Mouse (Mus musculus): ENCODE measurements around the gene Dpp6.

Gene Dpp6

DNA sequence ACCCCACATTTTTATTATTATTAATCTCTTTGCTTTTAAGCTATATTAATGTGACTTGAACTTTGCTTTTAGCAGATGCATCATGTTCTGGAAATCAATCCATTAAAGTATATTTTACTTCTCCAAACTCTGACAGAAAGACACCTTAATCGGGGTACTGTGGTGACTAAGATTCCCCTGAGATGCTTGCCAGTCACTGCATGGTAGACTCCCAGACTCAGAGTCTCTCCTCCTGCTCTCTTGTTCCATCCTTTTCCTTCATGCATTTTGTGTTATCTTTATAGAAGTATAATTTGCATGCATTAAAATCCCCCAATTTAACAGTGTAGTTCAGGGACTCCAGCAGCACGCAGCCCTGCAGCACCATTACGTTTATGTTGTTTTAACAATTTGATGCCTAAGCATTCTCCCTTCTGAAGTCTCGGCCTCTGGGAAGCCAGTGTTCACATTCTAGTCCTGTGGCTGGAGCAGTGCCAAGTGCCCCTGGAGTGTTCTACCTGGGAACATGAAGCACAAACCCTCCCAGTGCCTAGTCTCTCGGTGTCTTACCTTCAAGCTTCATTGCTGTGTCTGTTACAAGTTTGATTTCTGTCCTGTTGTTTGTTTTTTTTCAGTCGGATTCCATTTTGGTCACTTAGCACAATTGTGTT is 153.1 kb downstream of the Dpp6 start:
- no peak for DNase-seq (ENCODE audit: low spot score)

DNA sequence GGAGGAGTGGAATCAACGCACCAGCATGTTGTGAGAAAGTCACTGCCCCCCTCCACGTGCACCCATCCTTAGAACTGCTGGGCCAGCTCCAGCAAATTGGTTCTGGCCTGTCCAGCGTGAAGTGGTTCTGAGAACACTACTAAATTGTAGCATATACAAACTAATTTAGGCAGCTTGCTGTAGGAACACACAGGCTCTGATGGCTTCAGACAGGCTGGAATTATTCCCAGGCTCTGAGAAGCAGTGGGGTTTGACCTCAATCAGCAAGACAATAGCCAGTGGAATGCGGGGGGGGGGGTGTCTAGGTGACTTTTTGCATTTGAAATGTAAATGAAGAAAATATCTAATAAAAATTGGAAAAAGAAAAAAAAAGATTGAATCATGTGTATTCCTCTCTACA is 156.2 kb downstream of the Dpp6 start:
- DNase-seq (ENCODE audit: low spot score) = no peak

DNA sequence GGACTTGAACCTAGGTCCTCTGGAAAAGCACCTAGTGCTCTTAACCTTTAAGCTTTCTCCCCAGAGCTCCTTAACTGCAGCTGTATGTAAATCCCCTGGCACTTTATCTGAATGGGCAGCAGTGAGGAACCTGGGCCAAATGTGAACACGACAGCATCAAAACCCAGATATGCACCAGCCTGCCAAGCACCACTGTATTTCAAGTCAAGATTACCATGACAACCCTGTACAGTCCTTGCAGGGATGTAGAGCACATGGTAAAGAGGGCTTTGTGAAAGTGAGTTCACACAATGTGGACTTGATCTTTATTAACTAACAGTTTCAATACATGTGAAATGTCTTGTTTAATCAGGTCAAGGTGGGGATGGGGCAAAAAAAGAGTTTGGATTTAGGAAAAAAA is 162.3 kb downstream of the Dpp6 start:
- no peak for DNase-seq (ENCODE audit: low spot score)

DNA sequence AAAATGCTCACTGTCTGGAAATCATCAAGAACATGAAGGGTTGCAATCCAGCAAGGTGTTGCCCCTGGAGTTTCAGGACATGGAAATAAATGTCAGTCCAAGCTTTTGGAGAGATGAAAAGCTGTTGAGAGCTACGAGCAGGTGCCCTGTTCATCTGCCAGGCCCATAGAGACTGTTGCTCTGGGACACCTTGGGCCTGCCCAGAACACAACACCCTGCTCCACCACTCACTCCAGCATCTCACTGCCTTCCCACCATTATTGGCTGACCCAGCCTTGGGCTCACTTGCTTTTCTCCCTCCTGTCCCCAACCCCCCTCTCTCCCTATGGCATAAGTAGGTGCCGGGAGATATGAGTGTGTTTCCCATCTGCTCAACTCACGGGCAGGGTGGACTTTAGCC is 162.8 kb downstream of the Dpp6 start:
- no peak for DNase-seq (ENCODE audit: low spot score)

DNA sequence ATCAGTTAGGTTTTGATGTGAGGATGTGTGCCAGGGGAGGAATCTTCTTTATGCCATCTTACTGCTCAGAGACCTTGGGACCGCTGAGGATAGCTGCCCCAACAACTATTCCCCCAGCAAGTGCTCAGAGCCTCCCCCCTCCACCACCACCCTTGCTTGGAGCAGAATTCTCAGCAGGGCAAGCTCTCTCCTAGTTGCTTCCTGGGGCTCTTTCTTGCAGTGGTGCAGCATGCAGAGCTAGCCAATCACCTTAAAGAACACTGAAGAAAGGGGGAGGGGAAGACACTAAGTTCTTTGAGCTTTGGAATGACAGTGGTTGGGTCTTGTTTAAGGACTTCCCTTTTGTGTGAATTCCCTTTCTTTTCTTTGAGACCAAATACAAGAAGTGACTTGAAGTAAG is 168.1 kb downstream of the Dpp6 start:
- no peak for DNase-seq (ENCODE audit: low spot score)

DNA sequence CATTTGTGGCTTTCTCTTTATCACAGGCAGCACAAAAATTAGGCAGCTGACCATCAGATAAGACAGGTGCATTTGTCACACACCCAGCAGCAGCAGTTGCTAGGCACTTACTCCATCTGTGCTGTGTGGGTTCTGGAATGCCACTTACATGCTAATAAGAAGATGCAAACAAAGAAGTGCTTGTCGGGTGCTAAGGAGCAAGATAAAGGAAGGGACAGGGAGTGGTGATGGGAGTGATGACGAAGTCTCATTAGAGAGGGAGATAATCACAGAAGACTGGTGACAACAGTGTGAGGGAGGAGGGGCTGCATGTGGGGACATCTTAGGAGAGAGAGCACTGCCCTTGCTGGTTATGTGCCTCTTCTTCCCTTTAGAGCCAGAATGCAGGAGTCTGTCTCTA is 174.6 kb downstream of the Dpp6 start:
- DNase-seq (ENCODE audit: low spot score) = no peak

DNA sequence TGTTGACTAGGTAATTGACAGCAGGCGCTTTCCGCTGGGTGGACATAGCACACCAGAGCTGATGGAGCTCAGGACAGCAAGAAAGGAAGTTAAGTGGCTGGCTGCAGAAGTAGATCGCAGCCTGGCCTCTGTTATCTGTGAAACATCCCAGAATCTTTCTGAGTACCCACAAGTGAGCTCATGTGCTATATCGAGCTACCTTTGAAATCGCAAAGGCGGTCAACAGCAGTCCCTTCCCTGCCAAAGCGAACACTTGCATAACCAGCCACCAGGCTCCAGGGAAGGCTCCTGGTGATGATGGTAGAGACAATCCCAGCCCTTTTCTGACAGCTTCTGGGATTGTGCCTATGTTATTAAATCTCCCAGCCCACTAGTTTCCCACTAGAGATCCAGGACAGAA is 186.5 kb downstream of the Dpp6 start:
- DNase-seq (ENCODE audit: low spot score) = no peak

DNA sequence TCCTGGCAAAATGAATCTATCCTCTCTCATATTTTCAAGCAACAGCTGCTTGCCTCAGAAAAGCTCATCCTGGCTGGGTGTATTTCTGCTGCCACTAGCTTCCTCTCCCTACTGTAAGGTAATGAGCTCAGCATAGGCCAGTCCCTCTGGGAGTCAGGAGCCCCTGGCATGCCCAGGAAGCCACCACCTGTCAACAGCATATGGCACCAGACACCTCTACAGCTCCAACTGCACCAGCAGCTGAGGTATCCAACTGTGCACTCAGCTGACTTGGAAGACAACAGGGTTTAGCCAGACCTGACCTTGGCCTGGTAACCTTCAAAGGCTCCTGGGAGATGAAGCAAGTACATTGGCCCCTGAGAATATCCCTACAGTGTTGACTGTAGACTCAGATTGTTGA is 192.2 kb downstream of the Dpp6 start:
- no peak for DNase-seq (ENCODE audit: low spot score)

DNA sequence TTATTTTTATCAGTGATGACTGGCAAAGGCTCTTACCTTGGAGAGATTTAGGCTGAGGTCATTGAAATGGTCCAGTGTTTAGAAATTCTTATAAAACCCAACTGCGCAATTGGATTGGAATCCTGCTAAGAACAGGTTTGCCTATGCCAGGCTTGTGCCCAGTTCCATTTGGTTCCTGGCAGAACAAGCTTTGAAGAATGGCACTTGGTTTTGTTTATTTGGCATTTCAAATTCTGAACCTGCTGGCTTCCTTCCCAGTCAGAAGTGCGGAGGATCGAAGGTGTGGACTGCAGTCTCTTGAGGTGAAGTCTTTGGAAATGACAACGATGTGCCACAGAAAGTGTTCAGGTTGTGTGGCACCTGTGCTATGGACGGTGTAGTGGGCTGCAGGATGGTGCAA is 193.6 kb downstream of the Dpp6 start:
- DNase-seq (ENCODE audit: low spot score) = no peak

DNA sequence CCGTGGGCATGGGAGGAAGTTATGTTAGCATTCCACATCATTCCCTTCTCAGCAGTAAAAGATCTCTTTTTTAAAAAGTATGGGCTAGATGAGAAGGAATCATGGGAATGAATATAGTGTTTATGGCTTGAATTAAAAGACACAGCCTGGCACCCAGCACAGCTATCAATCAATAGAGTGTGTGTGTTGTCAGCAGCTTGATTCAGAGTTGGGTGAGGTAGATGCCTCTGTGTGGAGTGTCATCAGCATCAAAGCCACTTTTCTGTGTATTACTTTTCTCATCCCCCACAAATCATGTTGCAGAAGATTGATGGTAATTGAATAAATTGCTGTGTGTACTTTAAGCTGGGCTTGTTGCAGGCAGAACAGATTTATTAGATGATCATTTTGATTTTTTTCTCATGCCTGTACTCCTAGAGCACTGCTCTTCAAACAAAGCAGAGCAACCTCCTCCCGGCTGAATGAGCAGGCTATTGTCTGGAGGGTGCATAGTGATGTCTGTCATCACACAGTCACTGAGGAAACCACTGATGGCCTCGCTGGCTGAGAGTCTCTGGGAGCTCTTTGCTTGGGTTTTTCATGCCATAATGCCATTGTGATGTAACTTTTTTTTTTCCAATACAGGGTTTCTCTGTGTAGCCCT is 201.4 kb downstream of the Dpp6 start:
- DNase-seq (ENCODE audit: low spot score) = no peak

DNA sequence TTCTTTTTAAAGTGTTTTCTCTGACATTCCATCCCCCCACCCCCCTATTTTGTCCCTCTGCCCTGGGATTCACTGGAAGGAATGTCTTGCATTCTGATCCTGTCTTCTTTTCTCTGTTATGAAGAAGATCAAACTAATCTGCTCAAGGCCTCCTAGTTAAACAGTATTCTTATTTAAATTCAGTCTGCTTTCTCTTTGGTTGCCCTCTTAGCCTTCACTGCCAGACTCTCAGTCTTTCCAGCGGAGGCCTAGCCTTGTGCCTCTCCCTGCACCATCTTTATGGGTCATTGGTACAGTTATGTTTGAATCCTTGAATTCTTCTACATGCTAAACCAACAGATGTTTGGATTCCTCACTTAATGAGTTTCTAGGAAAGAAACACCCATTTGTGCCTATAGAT is 211.6 kb downstream of the Dpp6 start:
- DNase-seq (ENCODE audit: low spot score) = no peak

DNA sequence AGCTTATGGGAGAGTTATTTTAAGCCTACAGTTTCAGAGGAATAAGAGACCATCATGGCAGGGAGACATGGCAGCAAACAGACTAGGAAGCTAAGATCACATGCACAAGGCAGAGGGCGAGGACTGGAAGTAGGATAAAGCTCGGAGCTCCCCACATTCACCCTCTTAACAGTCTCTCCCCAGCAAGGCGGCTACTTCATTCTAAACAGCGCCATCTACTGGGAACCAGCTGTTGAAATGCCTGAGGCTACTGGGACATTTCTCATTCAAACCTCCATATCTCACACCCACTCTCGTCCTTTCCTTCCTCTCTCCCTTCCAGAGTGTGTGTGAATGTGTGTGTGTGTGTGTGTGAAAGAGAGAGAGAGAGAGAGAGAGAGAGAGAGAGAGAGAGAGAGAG is 212.8 kb downstream of the Dpp6 start:
- no peak for DNase-seq (ENCODE audit: low spot score)

DNA sequence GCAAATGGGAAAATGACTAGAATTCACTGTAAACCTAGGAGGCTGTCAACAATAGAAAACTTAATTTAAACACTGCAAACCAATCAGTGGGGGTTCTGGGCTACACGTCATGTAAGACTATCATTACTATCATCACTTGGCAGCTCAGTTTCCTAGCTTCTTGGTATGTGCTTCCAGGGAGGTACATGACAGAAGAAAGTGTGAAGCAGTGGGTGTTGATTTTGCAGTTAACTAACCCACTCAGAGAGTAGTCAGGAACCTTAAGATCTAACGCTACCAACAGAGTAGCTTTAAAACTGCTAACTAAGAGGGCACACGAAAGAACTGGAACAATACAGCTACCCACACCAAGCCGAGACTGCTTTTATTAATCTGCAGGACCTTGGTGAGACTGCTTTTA is 217.9 kb downstream of the Dpp6 start:
- DNase-seq (ENCODE audit: low spot score) = no peak

DNA sequence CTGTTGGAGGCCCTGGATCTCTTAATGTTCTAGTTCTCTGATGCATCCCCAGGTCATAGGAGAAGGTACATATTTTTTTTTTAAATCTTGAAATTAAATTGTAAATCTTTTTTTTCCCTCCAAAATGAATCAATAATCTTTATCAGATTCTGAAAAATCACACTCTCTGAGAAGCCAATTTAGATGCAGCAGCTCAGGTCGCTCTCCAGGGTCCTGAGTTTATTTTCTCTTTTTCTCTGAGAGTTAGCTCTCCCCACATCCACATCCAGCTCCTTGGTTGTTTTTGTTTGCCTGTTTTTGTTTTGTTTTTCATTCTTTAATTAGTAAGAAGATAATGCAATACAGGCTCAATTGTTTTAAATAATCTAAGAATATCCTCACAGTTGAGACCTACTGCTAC is 218.3 kb downstream of the Dpp6 start:
- DNase-seq (ENCODE audit: low spot score) = no peak

DNA sequence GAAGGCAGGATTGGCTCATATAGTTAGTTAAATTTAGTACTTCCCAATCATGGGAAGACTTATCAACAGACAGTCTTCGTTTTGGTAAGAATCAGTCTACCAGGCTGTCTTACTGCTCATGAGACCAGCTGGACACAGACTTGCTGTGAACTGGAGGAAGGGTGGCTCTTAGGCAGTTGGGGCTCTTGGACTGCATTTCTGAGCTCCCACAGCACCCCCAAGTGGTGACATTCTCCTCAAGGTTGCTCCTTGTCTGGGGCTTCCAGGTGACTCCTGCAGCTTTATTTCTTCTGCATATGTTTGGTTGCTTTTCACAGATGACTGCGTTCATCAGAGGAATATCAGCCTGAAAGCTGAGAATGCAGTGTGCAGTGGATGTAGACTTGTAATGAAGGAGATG is 218.9 kb downstream of the Dpp6 start:
- DNase-seq (ENCODE audit: low spot score) = no peak

DNA sequence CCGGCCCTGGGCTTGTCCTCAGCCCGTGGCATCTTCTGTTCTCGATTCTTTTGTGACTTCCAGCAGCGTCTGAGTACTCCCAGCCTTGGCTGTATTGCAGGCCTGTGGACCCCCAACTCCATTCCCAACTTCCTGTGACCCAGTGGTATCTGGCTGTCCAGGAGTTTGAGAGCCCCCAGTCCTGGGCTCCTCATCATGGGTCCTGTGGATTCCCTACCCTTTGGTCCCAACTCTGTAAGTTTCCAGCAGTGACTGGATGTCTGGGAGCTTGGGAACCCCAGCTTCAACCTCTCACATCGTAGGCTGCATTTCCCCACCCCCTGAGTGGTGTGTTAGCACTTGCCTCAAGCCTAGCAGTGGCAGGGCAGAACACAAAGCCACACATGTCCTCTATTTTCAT is 220.8 kb downstream of the Dpp6 start:
- no peak for DNase-seq (ENCODE audit: low spot score)

DNA sequence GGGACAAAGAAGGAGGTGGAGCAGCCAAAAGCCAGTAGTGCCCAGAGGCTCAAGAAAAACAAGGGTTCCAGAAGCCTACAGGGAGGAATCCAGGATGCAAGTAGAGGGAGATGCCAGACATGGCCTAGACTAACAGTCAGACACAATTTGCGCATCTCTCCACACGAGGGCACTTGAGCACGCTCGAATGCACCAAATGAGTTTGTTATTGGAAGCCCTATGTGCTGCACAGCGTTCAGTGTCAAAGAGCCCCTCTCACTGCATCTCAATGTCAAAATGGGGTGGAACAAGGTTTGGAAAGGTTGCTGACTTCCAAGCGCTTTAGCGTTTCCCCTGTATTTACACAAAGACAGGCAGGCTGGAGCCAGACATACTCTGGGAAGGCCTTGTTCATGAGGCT is 231.2 kb downstream of the Dpp6 start:
- no peak for DNase-seq (ENCODE audit: low spot score)

DNA sequence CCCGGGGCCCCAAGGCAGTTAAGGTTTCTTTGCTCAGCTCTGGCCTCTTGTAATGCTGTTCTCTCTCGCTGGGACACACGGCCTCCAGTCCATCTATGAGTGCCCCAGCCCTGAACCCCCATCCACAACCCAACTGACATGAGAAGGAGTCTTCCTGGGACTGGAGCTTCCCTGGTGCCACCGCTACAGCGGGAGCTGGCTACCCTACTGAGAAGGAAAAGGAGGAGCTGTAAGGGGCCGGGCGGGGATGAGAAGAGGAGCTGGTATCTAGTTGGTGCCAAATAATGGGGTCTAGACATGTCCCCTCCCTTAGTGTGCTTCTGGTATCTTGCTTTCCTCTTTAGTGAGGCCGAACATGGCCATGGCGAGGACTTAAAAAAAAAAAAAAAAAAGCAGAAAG is 231.9 kb downstream of the Dpp6 start:
- DNase-seq (ENCODE audit: low spot score) = no peak

DNA sequence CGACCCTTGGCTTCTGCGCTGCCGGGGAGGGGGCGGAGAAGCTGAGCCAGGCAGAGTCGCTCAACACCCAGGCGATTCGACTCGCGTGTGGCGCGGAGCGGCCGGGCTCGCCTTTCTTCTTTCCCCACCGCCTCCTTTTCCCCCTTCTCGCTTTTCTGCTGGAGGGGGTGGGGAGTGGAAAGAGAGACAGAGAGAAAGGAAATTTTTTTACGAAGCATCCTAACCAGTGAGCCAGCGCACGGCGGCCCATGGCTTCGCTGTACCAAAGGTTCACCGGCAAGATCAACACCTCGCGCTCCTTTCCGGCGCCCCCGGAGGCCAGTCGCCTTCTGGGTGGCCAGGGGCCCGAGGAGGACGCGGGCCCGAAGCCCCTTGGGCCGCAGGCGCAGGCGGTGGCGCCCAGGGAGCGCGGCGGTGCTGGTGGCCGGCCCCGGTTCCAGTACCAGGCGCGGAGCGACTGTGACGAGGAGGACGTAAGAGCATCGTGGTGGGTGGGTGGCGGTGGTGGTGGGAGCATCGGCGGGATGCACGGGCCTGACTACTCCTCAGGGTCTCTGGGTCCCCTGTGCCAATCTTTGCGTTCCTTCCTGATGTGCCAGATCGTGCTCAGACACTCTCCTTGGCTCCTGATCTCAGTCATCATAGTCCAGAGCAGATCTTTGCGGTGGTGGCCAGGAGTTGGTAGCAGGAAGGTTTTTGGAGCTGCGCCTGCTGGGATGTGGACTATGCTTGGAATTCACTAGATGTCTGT is 232.5 kb downstream of the Dpp6 start:
- no peak for DNase-seq (ENCODE audit: low spot score)

DNA sequence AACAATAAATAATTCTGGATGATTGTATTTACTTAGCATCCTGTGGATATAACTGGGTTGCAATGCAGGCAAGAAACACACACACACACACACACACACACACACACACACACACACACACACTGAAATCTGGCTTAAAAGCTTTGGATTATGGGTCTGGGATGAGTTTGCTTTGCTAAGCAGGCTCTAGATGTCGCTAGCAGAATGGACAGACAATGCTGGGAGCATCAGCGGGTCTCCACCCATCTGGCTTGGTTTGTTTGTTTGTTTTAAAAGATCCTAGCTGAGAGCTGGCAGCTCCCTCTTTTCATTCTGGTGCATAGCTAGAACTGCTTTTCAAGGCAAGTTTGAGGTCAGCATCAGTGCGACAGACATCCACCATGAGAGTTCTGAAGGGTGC is 234.2 kb downstream of the Dpp6 start:
- no peak for DNase-seq (ENCODE audit: low spot score)

DNA sequence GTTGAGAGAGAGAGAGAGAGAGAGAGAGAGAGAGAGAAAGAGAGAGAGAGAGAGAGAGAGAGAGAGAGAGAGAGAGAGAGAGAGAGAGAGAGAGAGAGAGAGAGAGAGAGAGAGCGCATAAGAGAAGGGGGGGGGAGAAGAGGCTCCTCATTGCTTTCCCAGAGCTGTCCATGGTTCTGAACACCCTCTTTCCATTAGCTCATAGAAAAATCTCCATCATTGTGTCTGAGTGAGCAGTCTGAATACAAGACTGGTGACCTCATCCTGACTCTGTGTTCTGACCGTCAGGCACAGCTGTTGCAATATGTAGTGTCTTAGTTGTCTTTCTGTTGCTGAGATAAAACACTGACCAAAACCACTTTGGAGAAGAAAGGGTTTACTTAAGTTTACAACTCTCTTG is 235.4 kb downstream of the Dpp6 start:
- DNase-seq (ENCODE audit: low spot score) = no peak

DNA sequence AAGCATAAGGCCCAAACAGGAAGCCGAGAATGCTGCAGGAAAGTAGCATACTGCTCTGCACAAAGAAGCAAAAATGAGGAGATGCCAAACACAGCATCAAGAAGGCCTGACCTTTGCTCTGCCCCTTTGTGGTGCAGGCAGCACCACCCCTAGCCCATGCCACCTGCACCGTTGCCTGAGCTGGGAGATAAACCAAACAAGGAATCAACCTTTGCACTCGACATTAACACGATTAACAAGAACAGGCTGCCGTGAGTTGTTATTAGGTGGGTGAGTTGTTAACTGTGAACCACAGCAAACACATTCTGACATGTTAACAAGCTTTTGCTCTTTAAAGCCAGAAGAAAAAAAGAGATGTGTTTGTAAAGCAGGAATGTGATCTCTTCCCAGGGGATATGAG is 239.4 kb downstream of the Dpp6 start:
- DNase-seq (ENCODE audit: low spot score) = no peak

DNA sequence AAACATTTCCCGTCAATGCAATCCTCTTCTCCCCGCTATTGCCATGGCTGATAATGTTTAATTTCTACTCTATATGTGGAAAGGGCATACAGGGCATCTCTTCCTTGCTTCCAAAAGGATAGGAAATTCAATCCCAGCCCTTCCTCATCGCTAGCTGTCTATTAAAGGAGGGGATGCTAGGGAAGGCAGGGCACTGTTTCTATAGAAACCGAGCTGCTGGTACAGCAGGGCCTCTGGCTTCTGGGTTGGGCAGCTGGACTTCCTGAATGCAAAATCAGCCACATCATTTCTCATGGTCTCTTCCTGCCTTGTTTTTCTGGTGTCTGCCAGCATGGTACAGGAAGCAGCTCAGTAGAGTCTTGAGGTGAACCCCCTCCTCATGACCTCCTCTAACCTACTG is 243.1 kb downstream of the Dpp6 start:
- no peak for DNase-seq (ENCODE audit: low spot score)

DNA sequence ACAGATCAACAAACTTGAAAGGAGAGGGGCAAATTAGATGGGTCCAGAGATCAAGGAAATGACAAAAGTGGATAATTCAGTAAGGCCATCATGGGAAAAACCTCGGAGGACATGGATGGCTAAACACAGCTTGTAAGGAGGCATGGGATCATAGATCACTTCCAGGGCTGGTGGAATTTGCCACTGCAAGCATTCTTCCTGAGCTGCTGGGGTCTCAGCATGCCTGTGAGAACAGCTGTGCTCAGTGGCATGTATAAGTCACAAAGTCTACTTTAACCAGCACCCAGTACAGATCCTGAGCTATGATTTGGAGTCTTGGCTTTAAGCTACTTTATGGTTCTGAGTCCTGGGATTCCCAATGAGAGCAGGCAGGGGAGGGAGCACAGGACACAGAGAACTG is 246.9 kb downstream of the Dpp6 start:
- no peak for DNase-seq (ENCODE audit: low spot score)

Data from yolk sac, embryonic 10.5 days (tissue).